Comparison of ENCODE assay signal across 8 mouse cellular contexts in genomic region chr16:90284916-90285315, GRCm38 (mm10). TPM values are rescaled to one million over a fixed set of nuclear protein-coding genes. Genes with fewer than 3 reads are reported as not detected.
DNase-seq lines count a peak whose midpoint lies in the region; TF ChIP-seq lines count a peak whose summit lies in the region.

No protein-coding gene starts in this region.

- H3K4me1 ChIP-seq in thymus, adult 2 months (replicated peaks; ENCODE audit: control insufficient read depth, insufficient read depth, low read length), result peaks cover 15% of the 10 kb centered on the region

- peak overlapping the region; percentile 91 for H3K4me2 ChIP-seq in myocyte (ENCODE audit: low read depth)

- DNase-seq in embryo, embryonic 10 days (ENCODE audit: low spot score), result peak; percentile 39
- no peak for DNase-seq in embryo, embryonic 10.5 days (ENCODE audit: low spot score)
- DNase-seq in thymus, adult 2 months, result no peak
- no peak for DNase-seq in thymus, postnatal 25 days
- DNase-seq in kidney, postnatal 14 days, result peak; percentile 14
- no peak for DNase-seq in thymus, postnatal 4 days
- no peak for DNase-seq in right cerebral cortex, postnatal 14 days

- no peaks in the 10 kb centered on the region for H3K27me3 ChIP-seq in thymus, adult 2 months (ENCODE audit: control insufficient read depth, insufficient read depth, low read length)
- H3K27me3 ChIP-seq in myocyte (ENCODE audit: control insufficient read depth, insufficient read depth, insufficient read length), result no peaks in the 10 kb centered on the region

- H3K79me2 ChIP-seq in myocyte (ENCODE audit: control insufficient read depth, insufficient read depth), result peaks cover 36% of the 10 kb centered on the region

- peak overlapping the region; percentile 80 for H3K4me3 ChIP-seq in thymus, adult 2 months (ENCODE audit: control insufficient read depth, insufficient read depth, low read length)
- H3K4me3 ChIP-seq in myocyte, result peak overlapping the region; percentile 69

- no peaks in the 10 kb centered on the region for H3K36me3 ChIP-seq in thymus, adult 2 months (ENCODE audit: control insufficient read depth, insufficient read depth, low read length)
- H3K36me3 ChIP-seq in myocyte (ENCODE audit: control insufficient read depth, insufficient read depth), result no peaks in the 10 kb centered on the region

- H3ac ChIP-seq in myocyte (ENCODE audit: control insufficient read depth, insufficient read length), result peak overlapping the region; percentile 65

- TF ChIP-seq POLR2A in thymus, adult 2 months (IDR thresholded peaks at IDR 0.05; ENCODE audit: control insufficient read depth, extremely low read depth, insufficient read depth, low read length, poor library complexity), result no peak
- no peak for TF ChIP-seq POLR2A in myocyte (IDR thresholded peaks at IDR 0.05; ENCODE audit: insufficient read length, low read depth)

- no peak overlapping the region for H3K27ac ChIP-seq in thymus, adult 2 months (ENCODE audit: control insufficient read depth, insufficient read depth, low read length)

- WGBS in thymus, adult 2 months, result 11% methylated on average over 15 of the region's 15 CpGs

- no peak for TF ChIP-seq CTCF in thymus, adult 2 months (IDR thresholded peaks at IDR 0.05; ENCODE audit: borderline replicate concordance, control insufficient read depth, extremely low read depth, insufficient read depth, low read length, poor library complexity)

TF ChIP-seq in myocyte, 11 proteins besides CTCF, POLR2A, EP300 and RAD21:
- TF ChIP-seq TCF3 (IDR thresholded peaks at IDR 0.05; ENCODE audit: insufficient read length, low read depth) (no peak), MAX (IDR thresholded peaks at IDR 0.05; ENCODE audit: low read depth) (no peak), REST (IDR thresholded peaks at IDR 0.05; ENCODE audit: insufficient read depth, insufficient read length) (no peak), USF1 (IDR thresholded peaks at IDR 0.05; ENCODE audit: low read depth) (no peak), TCF12 (IDR thresholded peaks at IDR 0.05; ENCODE audit: insufficient read depth, poor library complexity, severe bottlenecking) (no peak)
TF ChIP-seq in myocyte: peak in this region for 0.

RNA-seq across cellular contexts. Expression of gene Scaf4, which starts 0.6 kb away (rescaled TPM):
- 110 and 125 TPM in 2 replicates for polyA plus RNA-seq in thymus, adult 2 months (2012; rRNA removed)
- 14.1 TPM for polyA plus RNA-seq in myocyte (2012; fragmentation: generic; extraction: Trizol)

Comparison
In these comparisons a context has a peak if more than half of its experiments do, and no peak if none do; other contexts are left out.
1. DNase-seq: peak in embryo, embryonic 10 days (single experiment) and kidney, postnatal 14 days (single experiment); none in embryo, embryonic 10.5 days (single experiment), thymus, adult 2 months (single experiment), thymus, postnatal 25 days (single experiment), thymus, postnatal 4 days (single experiment) and right cerebral cortex, postnatal 14 days (single experiment).